Mouse (Mus musculus) kidney, postnatal 10 days (tissue): ENCODE measurements around the gene Sgta.
A peak's percentile ranks its signal among the peaks of the same experiment; 100 is the strongest.
"Not testable (repeated sequence)": the region's sequence is repeated elsewhere in the genome, so short reads cannot be mapped to it uniquely, and the experiment has no call there.

Source experiments
- DNase-seq: peaks from one replicate; pipeline ENCODE4 v3.0.0; 2021; ENCODE audit warnings: mixed read lengths

Sgta gene

GRCm38 (mm10) chr10:81057406-81058130 is 2.4 kb downstream of the Sgta start:
- no peak for DNase-seq

GRCm38 (mm10) chr10:81055802-81056340 is 4.1 kb downstream of the Sgta start:
- DNase-seq = not testable (repeated sequence)

- DNase-seq = no peak
Measured at GRCm38 (mm10) chr10:81055169-81055568, 4.8 kb downstream of the Sgta start.

- DNase-seq = no peak
Measured at GRCm38 (mm10) chr10:81052577-81052976, 7.4 kb downstream of the Sgta start.

- DNase-seq = no peak
Measured at GRCm38 (mm10) chr10:81051133-81051532, 8.8 kb downstream of the Sgta start.

GRCm38 (mm10) chr10:81050645-81051044 is 9.3 kb downstream of the Sgta start:
- peak; percentile 45 for DNase-seq

- not testable (repeated sequence) for DNase-seq
Measured at GRCm38 (mm10) chr10:81045246-81045645, 14.7 kb downstream of the Sgta start.

GRCm38 (mm10) chr10:81041458-81042175 is 18.4 kb downstream of the Sgta start:
- peak; percentile 83 for DNase-seq

GRCm38 (mm10) chr10:81036988-81037580 is 22.9 kb downstream of the Sgta start, which contains the start of gene Slc39a3:
Gene Slc39a3 (minus strand): TSS chr10:81037426.
- DNase-seq = peak; percentile 99

GRCm38 (mm10) chr10:81036251-81036650 is 23.7 kb downstream of the Sgta start:
- peak; percentile 45 for DNase-seq

- no peak for DNase-seq
Measured at GRCm38 (mm10) chr10:81033586-81033985, 26.4 kb downstream of the Sgta start.

GRCm38 (mm10) chr10:81029031-81029430 is 30.9 kb downstream of the Sgta start:
- DNase-seq = no peak

GRCm38 (mm10) chr10:81028219-81028618 is 31.8 kb downstream of the Sgta start:
- DNase-seq = no peak

GRCm38 (mm10) chr10:81027331-81027730 is 32.6 kb downstream of the Sgta start:
- DNase-seq = no peak

- no peak for DNase-seq
Measured at GRCm38 (mm10) chr10:81026857-81027256, 33.1 kb downstream of the Sgta start.

- DNase-seq = no peak
Measured at GRCm38 (mm10) chr10:81025639-81026275, 34.2 kb downstream of the Sgta start, which contains the start of gene Diras1. Gene Diras1 (minus strand): TSS chr10:81025662.

GRCm38 (mm10) chr10:81025047-81025621 is 34.8 kb downstream of the Sgta start:
- peak; percentile 48 for DNase-seq

GRCm38 (mm10) chr10:81024346-81024937 is 35.5 kb downstream of the Sgta start:
- no peak for DNase-seq

GRCm38 (mm10) chr10:81022744-81023143 is 37.2 kb downstream of the Sgta start:
- no peak for DNase-seq

GRCm38 (mm10) chr10:81021547-81022110 is 38.4 kb downstream of the Sgta start:
- DNase-seq = no peak

- DNase-seq = no peak
Measured at GRCm38 (mm10) chr10:81020207-81020606, 39.8 kb downstream of the Sgta start.

GRCm38 (mm10) chr10:81019687-81020086 is 40.3 kb downstream of the Sgta start:
- no peak for DNase-seq
